Mouse (Mus musculus): Measurements from ENCODE around the gene Cirbp. TPM values are rescaled to one million over a fixed set of nuclear protein-coding genes. Genes with fewer than 3 reads are reported as not detected.

Gene Cirbp
- polyA plus RNA-seq, 1 experiment from 2014 or later = 295 TPM

GRCm38 (mm10) chr10:80140666-80141035 is 25.1 kb upstream of the Cirbp start, which contains the start of gene Cbarp:
Gene Cbarp (minus strand): TSS chr10:80140835.
- Histone ChIP-seq H3K36me3 (ENCODE audit: control insufficient read depth, insufficient read depth, low read length) (peaks cover 30% of the 10 kb centered on the region), H3K27me3 (ENCODE audit: control insufficient read depth, insufficient read depth, low read length) (no peaks in the 10 kb centered on the region; the same call in 1 of the 2 replicates), H3K4me1 (ENCODE audit: control insufficient read depth, insufficient read depth, low read length) (peaks cover 38% of the 10 kb centered on the region), H3K9ac (replicated peaks; ENCODE audit: low read length) (peak within 1 kb of the TSS; percentile 88; the same call in 1 of the 2 replicates), H3K4me3 (replicated peaks; ENCODE audit: low read depth, low read length) (peak within 1 kb of the TSS; percentile 80), H3K4me2 (ENCODE audit: low read length) (peak within 1 kb of the TSS; percentile 94), H3K9me3 (ENCODE audit: control insufficient read depth, low read length) (no peaks in the 10 kb centered on the region), H3K27ac (replicated peaks; ENCODE audit: low read depth, low read length) (peak within 1 kb of the TSS; percentile 94)
- DNase-seq = no peak
- 78% methylated on average over 10 of the region's 10 CpGs for WGBS
- no peak for ATAC-seq (ENCODE audit: low FRiP score, low TSS enrichment)

- H3K36me3 ChIP-seq (ENCODE audit: control insufficient read depth, insufficient read depth, low read length) = peaks cover 27% of the 10 kb centered on the region
- H3K27me3 ChIP-seq (ENCODE audit: control insufficient read depth, insufficient read depth, low read length) = no peaks in the 10 kb centered on the region; the same call in 1 of the 2 replicates
- H3K4me1 ChIP-seq (ENCODE audit: control insufficient read depth, insufficient read depth, low read length) = peaks cover 34% of the 10 kb centered on the region
- peak overlapping the region; percentile 88; the same call in 1 of the 2 replicates for H3K9ac ChIP-seq (replicated peaks; ENCODE audit: low read length)
- DNase-seq (peak; percentile 96), ATAC-seq (ENCODE audit: low FRiP score, low TSS enrichment) (peak; percentile 59)
- 1% methylated on average over 29 of the region's 29 CpGs for whole genome bisulfite sequencing
- no peaks in the 10 kb centered on the region for H3K9me3 ChIP-seq (ENCODE audit: control insufficient read depth, low read length)
- peak overlapping the region; percentile 87 for H3K27ac ChIP-seq (replicated peaks; ENCODE audit: low read depth, low read length)
- H3K4me2 ChIP-seq (ENCODE audit: low read length) = peak overlapping the region; percentile 94
- peak overlapping the region; percentile 73 for H3K4me3 ChIP-seq (replicated peaks; ENCODE audit: low read depth, low read length)
Measured at GRCm38 (mm10) chr10:80141243-80141642, 24.5 kb upstream of the Cirbp start.

- H3K36me3 ChIP-seq (ENCODE audit: control insufficient read depth, insufficient read depth, low read length) = peaks cover 26% of the 10 kb centered on the region
- peak overlapping the region; percentile 88 for H3K9ac ChIP-seq (replicated peaks; ENCODE audit: low read length)
- H3K27ac ChIP-seq (replicated peaks; ENCODE audit: low read depth, low read length) = peak overlapping the region; percentile 87
- ATAC-seq (ENCODE audit: low FRiP score, low TSS enrichment) = peak; percentile 82
- DNase-seq = peak; percentile 99
- H3K27me3 ChIP-seq (ENCODE audit: control insufficient read depth, insufficient read depth, low read length) = no peaks in the 10 kb centered on the region; the same call in 1 of the 2 replicates
- peak overlapping the region; percentile 73 for H3K4me3 ChIP-seq (replicated peaks; ENCODE audit: low read depth, low read length)
- peaks cover 27% of the 10 kb centered on the region for H3K4me1 ChIP-seq (ENCODE audit: control insufficient read depth, insufficient read depth, low read length)
- H3K4me2 ChIP-seq (ENCODE audit: low read length) = peak overlapping the region; percentile 94
- H3K9me3 ChIP-seq (ENCODE audit: control insufficient read depth, low read length) = no peaks in the 10 kb centered on the region
- 1% methylated on average over 43 of the region's 43 CpGs for WGBS
Measured at GRCm38 (mm10) chr10:80141786-80142529, 23.8 kb upstream of the Cirbp start.

- 0% methylated on average over 15 of the region's 15 CpGs for WGBS
- H3K4me1 ChIP-seq (ENCODE audit: control insufficient read depth, insufficient read depth, low read length) = peaks cover 21% of the 10 kb centered on the region
Measured at GRCm38 (mm10) chr10:80142530-80142925, 23.3 kb upstream of the Cirbp start.

GRCm38 (mm10) chr10:80143664-80144063 is 22.1 kb upstream of the Cirbp start:
- peaks cover 26% of the 10 kb centered on the region for H3K36me3 ChIP-seq (ENCODE audit: control insufficient read depth, insufficient read depth, low read length)
- H3K4me3 ChIP-seq (replicated peaks; ENCODE audit: low read depth, low read length) = no peak overlapping the region
- H3K27ac ChIP-seq (replicated peaks; ENCODE audit: low read depth, low read length) = no peak overlapping the region
- H3K4me1 ChIP-seq (ENCODE audit: control insufficient read depth, insufficient read depth, low read length) = peaks cover 12% of the 10 kb centered on the region
- ATAC-seq (ENCODE audit: low FRiP score, low TSS enrichment) (no peak), DNase-seq (no peak)
- H3K9ac ChIP-seq (replicated peaks; ENCODE audit: low read length) = no peak overlapping the region
- no peak overlapping the region for H3K4me2 ChIP-seq (ENCODE audit: low read length)
- no peaks in the 10 kb centered on the region for H3K27me3 ChIP-seq (ENCODE audit: control insufficient read depth, insufficient read depth, low read length)
- WGBS = 89% methylated on average over 7 of the region's 7 CpGs
- H3K9me3 ChIP-seq (ENCODE audit: control insufficient read depth, low read length) = no peaks in the 10 kb centered on the region

More at GRCm38 (mm10) chr10:80142530-80142925, 23.3 kb upstream of the Cirbp start:
- peak overlapping the region; percentile 94 for H3K4me2 ChIP-seq (ENCODE audit: low read length)
- peak overlapping the region; percentile 88 for H3K9ac ChIP-seq (replicated peaks; ENCODE audit: low read length)
- H3K27ac ChIP-seq (replicated peaks; ENCODE audit: low read depth, low read length) = peak overlapping the region; percentile 87
- no peaks in the 10 kb centered on the region for H3K9me3 ChIP-seq (ENCODE audit: control insufficient read depth, low read length)
- peaks cover 26% of the 10 kb centered on the region for H3K36me3 ChIP-seq (ENCODE audit: control insufficient read depth, insufficient read depth, low read length)
- no peaks in the 10 kb centered on the region for H3K27me3 ChIP-seq (ENCODE audit: control insufficient read depth, insufficient read depth, low read length)
- H3K4me3 ChIP-seq (replicated peaks; ENCODE audit: low read depth, low read length) = peak overlapping the region; percentile 73
- no peak for DNase-seq
- ATAC-seq (ENCODE audit: low FRiP score, low TSS enrichment) = no peak

- peaks cover 12% of the 10 kb centered on the region for H3K4me1 ChIP-seq (ENCODE audit: control insufficient read depth, insufficient read depth, low read length)
Measured at GRCm38 (mm10) chr10:80144159-80144558, 21.6 kb upstream of the Cirbp start.

GRCm38 (mm10) chr10:80144864-80145838 is 20.6 kb upstream of the Cirbp start:
- no peak overlapping the region for H3K27ac ChIP-seq (replicated peaks; ENCODE audit: low read depth, low read length)
- no peak overlapping the region for H3K9ac ChIP-seq (replicated peaks; ENCODE audit: low read length)
- H3K27me3 ChIP-seq (ENCODE audit: control insufficient read depth, insufficient read depth, low read length) = no peaks in the 10 kb centered on the region
- no peak overlapping the region for H3K4me3 ChIP-seq (replicated peaks; ENCODE audit: low read depth, low read length)
- peaks cover 12% of the 10 kb centered on the region for H3K4me1 ChIP-seq (ENCODE audit: control insufficient read depth, insufficient read depth, low read length)
- peak; percentile 84 for DNase-seq
- WGBS = 72% methylated on average over 20 of the region's 20 CpGs
- ATAC-seq (ENCODE audit: low FRiP score, low TSS enrichment) = no peak
- no peak overlapping the region for H3K4me2 ChIP-seq (ENCODE audit: low read length)
- peaks cover 26% of the 10 kb centered on the region for H3K36me3 ChIP-seq (ENCODE audit: control insufficient read depth, insufficient read depth, low read length)
- H3K9me3 ChIP-seq (ENCODE audit: control insufficient read depth, low read length) = no peaks in the 10 kb centered on the region

More at GRCm38 (mm10) chr10:80144159-80144558, 21.6 kb upstream of the Cirbp start:
- no peaks in the 10 kb centered on the region for H3K9me3 ChIP-seq (ENCODE audit: control insufficient read depth, low read length)
- H3K27ac ChIP-seq (replicated peaks; ENCODE audit: low read depth, low read length) = no peak overlapping the region
- no peak for ATAC-seq (ENCODE audit: low FRiP score, low TSS enrichment)
- no peak overlapping the region for H3K4me2 ChIP-seq (ENCODE audit: low read length)
- no peaks in the 10 kb centered on the region for H3K27me3 ChIP-seq (ENCODE audit: control insufficient read depth, insufficient read depth, low read length)
- 93% methylated on average over 12 of the region's 12 CpGs for WGBS
- H3K36me3 ChIP-seq (ENCODE audit: control insufficient read depth, insufficient read depth, low read length) = peaks cover 26% of the 10 kb centered on the region
- no peak for DNase-seq
- H3K4me3 ChIP-seq (replicated peaks; ENCODE audit: low read depth, low read length) = no peak overlapping the region
- no peak overlapping the region for H3K9ac ChIP-seq (replicated peaks; ENCODE audit: low read length)

- Histone ChIP-seq H3K27ac (replicated peaks; ENCODE audit: low read depth, low read length) (no peak overlapping the region), H3K9ac (replicated peaks; ENCODE audit: low read length) (no peak overlapping the region), H3K27me3 (ENCODE audit: control insufficient read depth, insufficient read depth, low read length) (no peaks in the 10 kb centered on the region), H3K36me3 (ENCODE audit: control insufficient read depth, insufficient read depth, low read length) (peaks cover 27% of the 10 kb centered on the region), H3K9me3 (ENCODE audit: control insufficient read depth, low read length) (no peaks in the 10 kb centered on the region), H3K4me3 (replicated peaks; ENCODE audit: low read depth, low read length) (no peak overlapping the region), H3K4me2 (ENCODE audit: low read length) (no peak overlapping the region), H3K4me1 (ENCODE audit: control insufficient read depth, insufficient read depth, low read length) (peaks cover 9% of the 10 kb centered on the region)
- DNase-seq (no peak), ATAC-seq (ENCODE audit: low FRiP score, low TSS enrichment) (no peak)
- 83% methylated on average over 6 of the region's 6 CpGs for WGBS
Measured at GRCm38 (mm10) chr10:80145896-80146295, 19.9 kb upstream of the Cirbp start.
